Mouse (Mus musculus) E14TG2a.4 (cell line): Measurements from ENCODE around the gene Strbp.

Experiments
- CTCF ChIP-seq: conservative IDR thresholded peaks from 2 replicates; pipeline ENCODE4 v1.5.1; 2014; ENCODE audit warnings: low read length
- NANOG ChIP-seq: IDR thresholded peaks from 2 replicates; pipeline ENCODE4 v1.6.1; 2014; ENCODE audit warnings: borderline replicate concordance, low read length, mixed read lengths

GRCm38 (mm10) chr2:37531639-37532038, 172.0 kb downstream of the Strbp start:
- TF ChIP-seq CTCF: no peak
- no peak for TF ChIP-seq NANOG
